Mouse (Mus musculus) cerebellum, adult 2 months (tissue): ENCODE data around the gene Asna1.

Experiments used
- CTCF ChIP-seq: fragments of 200-500 bp; IDR thresholded peaks from 2 replicates; pipeline ENCODE4 v1.5.1; 2011; ENCODE audit warnings: low read depth, mild to moderate bottlenecking, control low read depth, low read length, moderate library complexity, borderline replicate concordance; ENCODE audit not compliant: insufficient read depth
- POLR2A ChIP-seq: fragments of 200-500 bp; IDR thresholded peaks from 2 replicates; pipeline ENCODE4 v1.6.1; 2011; ENCODE audit warnings: low read length, control low read depth, borderline replicate concordance; ENCODE audit not compliant: insufficient read depth

DNA sequence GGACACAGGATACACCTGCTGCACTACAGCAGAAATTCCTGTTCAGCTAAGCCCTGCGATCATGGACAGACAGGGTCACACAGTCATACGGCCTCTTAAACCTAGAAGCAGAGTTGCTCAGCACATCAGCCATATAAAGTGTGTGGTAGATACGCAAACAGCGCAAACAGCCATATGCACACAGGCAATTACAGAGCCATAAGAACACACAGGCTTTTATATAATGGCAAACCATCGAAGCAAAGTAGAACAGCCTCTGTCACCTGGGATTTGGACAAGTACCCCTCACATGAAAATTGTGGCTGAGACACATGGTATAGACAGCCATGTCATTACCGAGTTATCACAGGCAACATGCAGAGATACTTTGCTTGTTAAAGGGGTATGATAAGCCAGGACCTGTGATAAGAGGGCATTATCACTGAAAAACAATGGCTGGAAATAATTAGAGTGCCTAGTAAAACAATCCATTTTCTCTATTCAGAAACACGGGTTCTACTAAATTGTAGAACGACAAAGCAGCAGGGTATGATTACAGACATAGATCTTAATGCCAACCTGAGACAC is 38.6 kb downstream of the Asna1 start:
- TF ChIP-seq CTCF (no peak), POLR2A (no peak)
